Mouse (Mus musculus) liver, adult 10 weeks (tissue): ENCODE measurements around the gene Baiap3. TPM values are rescaled to one million over a fixed set of nuclear protein-coding genes. Genes with fewer than 3 reads are reported as not detected.

Experiments
- polyA plus RNA-seq: library from polyadenylated mRNA; stranded (reverse); fragments of 350-450 nt; fragmentation: Illumina TruSeq; extraction: RNeasy Lipid Tissue Mini Kit (QIAGEN cat#74804); gene quantifications from one replicate; pipeline ENCODE4 v1.2.3, GENCODE M21; 2014; ENCODE audit warnings: low read depth, low replicate concordance

Baiap3 gene
- polyA plus RNA-seq, result not detected

GRCm38 (mm10) chr17:25256140-25256754, at the start of gene Baiap3:
Gene Baiap3, minus strand, starts transcription at chr17:25256364.

GRCm38 (mm10) chr17:25298094-25298493, 41.9 kb upstream of the Baiap3 start, which contains the start of gene Prss34:
Gene Prss34, plus strand, starts transcription at chr17:25298394.

GRCm38 (mm10) chr17:25274571-25275346, 18.6 kb upstream of the Baiap3 start, which contains the start of gene Ube2i:
Gene Ube2i, minus strand, starts transcription at chr17:25274622.

GRCm38 (mm10) chr17:25239695-25240636, 16.2 kb downstream of the Baiap3 start, which contains the start of the genes Gnptg and Tsr3:
Gene Gnptg, minus strand, starts transcription at chr17:25240124.
Gene Tsr3, plus strand, starts transcription at chr17:25240170.

Other genes starting within 250 kb of the Baiap3 start
- gene Cramp1l, start 240.6 kb downstream of the Baiap3 start, polyA plus RNA-seq, result 3.8 TPM
- 1.5 TPM for gene Ift140, start 240.3 kb downstream of the Baiap3 start, polyA plus RNA-seq
- gene Tmem204, start 172.8 kb downstream of the Baiap3 start, polyA plus RNA-seq, result 4.9 TPM
- 0.85 TPM for gene Telo2, start 140.4 kb downstream of the Baiap3 start, polyA plus RNA-seq
- gene Ptx4, start 135.6 kb downstream of the Baiap3 start, polyA plus RNA-seq, result not detected
- 4.5 TPM for gene Clcn7, start 123.0 kb downstream of the Baiap3 start, polyA plus RNA-seq
- not detected for gene Ccdc154, start 93.9 kb downstream of the Baiap3 start, polyA plus RNA-seq
- gene Gm38655, start 80.9 kb downstream of the Baiap3 start, polyA plus RNA-seq, result not detected
- gene BC003965, start 71.8 kb downstream of the Baiap3 start, polyA plus RNA-seq, result 10.1 TPM
- gene Unkl, start 68.0 kb downstream of the Baiap3 start, polyA plus RNA-seq, result 14.5 TPM
- 11.4 TPM for gene Gnptg, start 16.2 kb downstream of the Baiap3 start, polyA plus RNA-seq
- 5.3 TPM for gene Tsr3, start 16.2 kb downstream of the Baiap3 start, polyA plus RNA-seq
- 89.5 TPM for gene Ube2i, start 18.3 kb upstream of the Baiap3 start, polyA plus RNA-seq
- not detected for gene Prss34, start 42.0 kb upstream of the Baiap3 start, polyA plus RNA-seq
- not detected for gene Prss28, start 52.3 kb upstream of the Baiap3 start, polyA plus RNA-seq
- not detected for gene Prss29, start 62.3 kb upstream of the Baiap3 start, polyA plus RNA-seq
- not detected for gene Tpsab1, start 89.2 kb upstream of the Baiap3 start, polyA plus RNA-seq
- not detected for gene Tpsb2, start 109.9 kb upstream of the Baiap3 start, polyA plus RNA-seq
- not detected for gene Tpsg1, start 112.9 kb upstream of the Baiap3 start, polyA plus RNA-seq
- gene Cacna1h, start 177.4 kb upstream of the Baiap3 start, polyA plus RNA-seq, result not detected
- gene Tekt4, start 198.3 kb upstream of the Baiap3 start, polyA plus RNA-seq, result not detected
- gene Sstr5, start 240.9 kb upstream of the Baiap3 start, polyA plus RNA-seq, result not detected